Comparison of ENCODE assay signal across 8 mouse cellular contexts in genomic region chr11:6290883-6291282, GRCm38 (mm10). TPM values are rescaled to one million over a fixed set of nuclear protein-coding genes. Genes with fewer than 3 reads are reported as not detected.
A peak's percentile ranks its signal among the peaks of the same experiment; 100 is the strongest.
DNase-seq lines count a peak whose midpoint lies in the region; ATAC-seq and TF ChIP-seq lines count a peak whose summit lies in the region.

No protein-coding gene starts in this region.

- peak overlapping the region; percentile 41 for H3K9ac ChIP-seq in liver, adult 2 months (ENCODE audit: low read depth, low read length)
- peak overlapping the region; percentile 77 for H3K9ac ChIP-seq in hindbrain, embryonic 14.5 days
- H3K9ac ChIP-seq in midbrain, embryonic 16.5 days (ENCODE audit: low read depth, low read length), result peak overlapping the region; percentile 81

- no peak for ATAC-seq in hindbrain, embryonic 14.5 days (ENCODE audit: low FRiP score)
- ATAC-seq in midbrain, embryonic 16.5 days, result no peak

- no peak for DNase-seq in liver, adult 2 months (ENCODE audit: extremely low read depth, low read depth, low spot score)
- DNase-seq in liver, result no peak
- DNase-seq in hindbrain, embryonic 14.5 days (ENCODE audit: low spot score), result no peak
- DNase-seq in urinary bladder, postnatal 14 days (ENCODE audit: low spot score), result no peak
- DNase-seq in adrenal gland, postnatal 36 days, result no peak
- no peak for DNase-seq in layer of hippocampus, postnatal 36 days

- peak overlapping the region; percentile 82 for H3K4me3 ChIP-seq in liver, adult 2 months (ENCODE audit: insufficient read depth, low read depth, low read length)
- H3K4me3 ChIP-seq in cortical plate, adult 2 months (ENCODE audit: insufficient read depth, low read length), result peak overlapping the region; percentile 50; the same call in 1 of the 2 replicates
- H3K4me3 ChIP-seq in hindbrain, embryonic 14.5 days (replicated peaks; ENCODE audit: low read length), result peak overlapping the region; percentile 87
- H3K4me3 ChIP-seq in midbrain, embryonic 16.5 days (ENCODE audit: low read depth, low read length), result peak overlapping the region; percentile 78

- H3K27ac ChIP-seq in liver, adult 2 months (replicated peaks; ENCODE audit: insufficient read depth, low read depth, low read length), result peak overlapping the region; percentile 49
- H3K27ac ChIP-seq in cortical plate, adult 2 months (ENCODE audit: insufficient read depth, low read length), result no peak overlapping the region
- peak overlapping the region; percentile 92; the same call in 1 of the 2 replicates for H3K27ac ChIP-seq in hindbrain, embryonic 14.5 days
- peak overlapping the region; percentile 93; the same call in 1 of the 2 replicates for H3K27ac ChIP-seq in midbrain, embryonic 16.5 days (ENCODE audit: low read length)

- no peak for TF ChIP-seq POLR2A in liver, adult 2 months (IDR thresholded peaks at IDR 0.05; ENCODE audit: extremely low read depth, insufficient read depth, low read length)
- TF ChIP-seq POLR2A in cortical plate, adult 2 months (IDR thresholded peaks at IDR 0.05; ENCODE audit: extremely low read depth, insufficient read depth, low read length), result no peak

- no peaks in the 10 kb centered on the region for H3K9me3 ChIP-seq in hindbrain, embryonic 14.5 days (ENCODE audit: control insufficient read depth, low read length)
- no peaks in the 10 kb centered on the region for H3K9me3 ChIP-seq in midbrain, embryonic 16.5 days (replicated peaks; ENCODE audit: control insufficient read depth, low read length, poor library complexity, severe bottlenecking)

- H3K79me2 ChIP-seq in liver, adult 2 months (ENCODE audit: control insufficient read depth, insufficient read depth, low read length), result peaks cover 8% of the 10 kb centered on the region; the same call in 1 of the 2 replicates

- no peaks in the 10 kb centered on the region for H3K27me3 ChIP-seq in liver, adult 2 months (ENCODE audit: control insufficient read depth, insufficient read depth, low read length)
- no peaks in the 10 kb centered on the region for H3K27me3 ChIP-seq in hindbrain, embryonic 14.5 days (ENCODE audit: control insufficient read depth, insufficient read depth, low read length)
- H3K27me3 ChIP-seq in midbrain, embryonic 16.5 days (ENCODE audit: control insufficient read depth, insufficient read depth, low read depth, low read length), result no peaks in the 10 kb centered on the region

- peak overlapping the region; percentile 79 for H3K4me2 ChIP-seq in hindbrain, embryonic 14.5 days (replicated peaks)
- H3K4me2 ChIP-seq in midbrain, embryonic 16.5 days (ENCODE audit: low read length), result peak overlapping the region; percentile 74

- WGBS in liver, adult 2 months, result 35% methylated on average over 3 of the region's 3 CpGs
- 32% methylated on average over 3 of the region's 3 CpGs for WGBS in hindbrain, embryonic 14.5 days
- 21% methylated on average over 3 of the region's 3 CpGs for WGBS in midbrain, embryonic 16.5 days

- H3K36me3 ChIP-seq in liver, adult 2 months (ENCODE audit: control insufficient read depth, insufficient read depth, low read length), result no peaks in the 10 kb centered on the region
- H3K36me3 ChIP-seq in hindbrain, embryonic 14.5 days (replicated peaks; ENCODE audit: control insufficient read depth, insufficient read depth), result no peaks in the 10 kb centered on the region
- H3K36me3 ChIP-seq in midbrain, embryonic 16.5 days (ENCODE audit: control insufficient read depth, insufficient read depth, low read length), result no peaks in the 10 kb centered on the region

- no peak for TF ChIP-seq CTCF in liver, adult 2 months (IDR thresholded peaks at IDR 0.05; ENCODE audit: low read depth, low read length)
- TF ChIP-seq CTCF in cortical plate, adult 2 months (IDR thresholded peaks at IDR 0.05; ENCODE audit: extremely low read depth, insufficient read depth, low read length), result no peak

- peaks cover 9% of the 10 kb centered on the region for H3K4me1 ChIP-seq in liver, adult 2 months (ENCODE audit: control insufficient read depth, insufficient read depth, low read length)
- no peaks in the 10 kb centered on the region for H3K4me1 ChIP-seq in cortical plate, adult 2 months (ENCODE audit: control insufficient read depth, insufficient read depth, low read length)
- H3K4me1 ChIP-seq in hindbrain, embryonic 14.5 days (replicated peaks; ENCODE audit: control insufficient read depth, insufficient read depth, low read length), result peaks cover 11% of the 10 kb centered on the region
- peaks cover 14% of the 10 kb centered on the region for H3K4me1 ChIP-seq in midbrain, embryonic 16.5 days (ENCODE audit: control insufficient read depth, insufficient read depth, low read length)

RNA-seq across cellular contexts. Expression of gene Ogdh, which starts 0.6 kb away (rescaled TPM):
- total RNA-seq in liver, adult 2 months (2014; rRNA removed), result 69.9 and 106 TPM in 2 replicates
- 71.1 and 85.2 TPM in 2 replicates for polyA plus RNA-seq in liver, adult 2 months (2012; rRNA removed)
- polyA plus RNA-seq in cortical plate, adult 2 months (2012; rRNA removed), result 154 TPM in 2 replicates
- polyA plus RNA-seq in hindbrain, embryonic 14.5 days (2014; fragmentation: Nextera tagmentation; extraction: Ambion mirVana), result 123 and 130 TPM in 2 replicates
- polyA plus RNA-seq in midbrain, embryonic 16.5 days (2015; fragmentation: Nextera tagmentation; extraction: Ambion mirVana), result 125 and 127 TPM in 2 replicates
- total RNA-seq in adrenal gland, postnatal 36 days (2021), result 100 to 1,000 TPM; 515 to 618 TPM
- total RNA-seq in layer of hippocampus, postnatal 36 days (2021), result 100 to 1,000 TPM; 218 to 220 TPM

RNA-seq across cellular contexts. Expression of gene Tmed4, which starts 16.2 kb away (rescaled TPM):
- total RNA-seq in liver, adult 2 months (2014; rRNA removed), result 42.2 and 43.1 TPM in 2 replicates
- 80.1 and 83.2 TPM in 2 replicates for polyA plus RNA-seq in liver, adult 2 months (2012; rRNA removed)
- 128 and 135 TPM in 2 replicates for polyA plus RNA-seq in cortical plate, adult 2 months (2012; rRNA removed)
- polyA plus RNA-seq in hindbrain, embryonic 14.5 days (2014; fragmentation: Nextera tagmentation; extraction: Ambion mirVana), result 117 and 121 TPM in 2 replicates
- polyA plus RNA-seq in midbrain, embryonic 16.5 days (2015; fragmentation: Nextera tagmentation; extraction: Ambion mirVana), result 115 and 118 TPM in 2 replicates
- 100 to 1,000 TPM; 105 to 114 TPM for total RNA-seq in adrenal gland, postnatal 36 days (2021)
- 100 to 1,000 TPM; 107 TPM for total RNA-seq in layer of hippocampus, postnatal 36 days (2021)

RNA-seq across cellular contexts. Expression of gene Ddx56, which starts 23.3 kb away (rescaled TPM):
- total RNA-seq in liver, adult 2 months (2014; rRNA removed), result 28.5 and 31.8 TPM in 2 replicates
- 19.2 and 30.0 TPM in 2 replicates for polyA plus RNA-seq in liver, adult 2 months (2012; rRNA removed)
- 43.6 and 44.1 TPM in 2 replicates for polyA plus RNA-seq in cortical plate, adult 2 months (2012; rRNA removed)
- 68.1 and 69.9 TPM in 2 replicates for polyA plus RNA-seq in hindbrain, embryonic 14.5 days (2014; fragmentation: Nextera tagmentation; extraction: Ambion mirVana)
- polyA plus RNA-seq in midbrain, embryonic 16.5 days (2015; fragmentation: Nextera tagmentation; extraction: Ambion mirVana), result 68.9 and 70.1 TPM in 2 replicates
- total RNA-seq in adrenal gland, postnatal 36 days (2021), result 10 to 100 TPM; 55.5 to 59.4 TPM
- 10 to 100 TPM; 43.1 to 44.5 TPM for total RNA-seq in layer of hippocampus, postnatal 36 days (2021)
